Mouse (Mus musculus) limb, embryonic 12.5 days (tissue): ENCODE data around the gene Ccdc149. TPM values are rescaled to one million over a fixed set of nuclear protein-coding genes. Genes with fewer than 3 reads are reported as not detected.

Experiments
- ATAC-seq: fragments of 200-750 bp; cut with Nextera tagmentation; 2 replicates; pipeline ENCODE4 v1.8.0; 2017; ENCODE audit warnings: low read depth, moderate TSS enrichment; ENCODE audit not compliant: insufficient number of reproducible peaks, insufficient read depth, low FRiP score, low TSS enrichment
- H3K27ac ChIP-seq: fragments of 300-500 bp; sonication (generic); 2 replicates; pipeline ENCODE4 v1.5.1; 2016; ENCODE audit warnings: mild to moderate bottlenecking, moderate library complexity
- H3K27me3 ChIP-seq: fragments of 300-500 bp; sonication (generic); 2 replicates; pipeline ENCODE4 v1.6.1; 2016; ENCODE audit warnings: mild to moderate bottlenecking, moderate library complexity
- H3K36me3 ChIP-seq: fragments of 300-500 bp; sonication (generic); 2 replicates; pipeline ENCODE4 v1.6.1; 2016; ENCODE audit warnings: mild to moderate bottlenecking, moderate library complexity
- H3K4me1 ChIP-seq: fragments of 300-500 bp; sonication (generic); replicated peaks from 2 replicates; pipeline ENCODE4 v1.6.1; 2016
- H3K4me2 ChIP-seq: fragments of 300-500 bp; sonication (generic); 2 replicates; pipeline ENCODE4 v1.6.1; 2016; ENCODE audit warnings: mild to moderate bottlenecking, moderate library complexity
- H3K4me3 ChIP-seq: fragments of 300-500 bp; sonication (generic); replicated peaks from 2 replicates; pipeline ENCODE4 v1.5.1; 2016; ENCODE audit warnings: mild to moderate bottlenecking
- H3K9ac ChIP-seq: fragments of 300-500 bp; sonication (generic); replicated peaks from 2 replicates; pipeline ENCODE4 v1.6.1; 2016; ENCODE audit warnings: mild to moderate bottlenecking, moderate library complexity
- H3K9me3 ChIP-seq: fragments of 300-500 bp; sonication (generic); 2 replicates; pipeline ENCODE4 v1.6.1; 2016; ENCODE audit warnings: mild to moderate bottlenecking, moderate library complexity
- WGBS: fragments of 180-500 bp; shearing (Covaris S2); methylation state at CpG from one replicate; pipeline ENCODE4 v1.1.7; 2016; 5-methylcytosine and 5-hydroxymethylcytosine counted together
- polyA plus RNA-seq: library from polyadenylated mRNA; unstranded; fragments of >200 nt; fragmentation: Nextera tagmentation; extraction: Ambion mirVana; gene quantifications from 2 replicates; pipeline ENCODE4 v1.2.1, GENCODE M21; 2016

The Ccdc149 gene
- 1.1 and 1.2 TPM in 2 replicates for polyA plus RNA-seq

DNA sequence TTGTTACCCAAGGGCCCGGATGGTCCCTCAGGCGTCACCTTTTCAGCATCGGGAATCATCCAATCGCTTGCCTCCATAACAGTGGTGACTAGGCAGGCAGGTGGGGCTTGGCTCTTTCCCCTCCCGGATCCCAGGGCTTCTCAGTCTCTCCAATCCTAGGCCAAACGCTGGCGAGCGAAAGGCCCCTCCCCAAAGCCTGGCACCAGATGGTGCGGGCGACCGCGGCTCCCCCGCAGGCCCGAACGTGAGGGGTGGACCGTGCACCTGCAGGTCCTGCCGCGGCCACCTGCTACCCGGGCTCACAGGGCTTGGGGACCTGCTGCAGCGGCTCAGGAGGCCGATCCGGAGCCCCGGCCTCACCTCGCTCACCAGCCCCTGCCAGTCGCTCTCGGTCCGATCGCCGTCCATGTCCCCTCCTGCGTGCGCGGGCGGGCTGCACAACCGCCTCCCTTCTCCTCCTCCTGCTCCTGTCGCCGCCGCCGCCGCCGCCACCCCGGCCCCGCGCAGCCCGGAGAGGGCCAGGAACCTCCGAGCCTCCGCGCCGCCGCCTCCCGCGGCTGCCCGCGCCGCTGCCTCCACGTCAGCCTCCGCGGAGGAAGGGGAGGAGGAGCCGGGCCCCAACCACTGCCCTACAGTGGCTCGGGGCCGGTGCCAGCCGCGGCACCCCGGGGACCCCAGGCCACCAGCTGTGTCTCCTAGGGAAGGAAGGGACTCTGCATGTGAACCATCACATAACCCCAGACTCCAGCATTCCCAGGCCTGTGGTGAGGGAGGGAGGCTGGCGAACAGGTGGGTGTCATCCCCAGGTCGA is at the start of gene Ccdc149:
TSS of gene Ccdc149 (minus strand) at position 531 of the 811 bp plus-strand sequence.
- 2% methylated on average over 60 of the region's 65 CpGs for WGBS
- Histone ChIP-seq H3K4me2 (peak within 1 kb of the TSS; percentile 96), H3K9ac (peak within 1 kb of the TSS; percentile 70), H3K9me3 (no peaks in the 10 kb centered on the region), H3K4me3 (peak within 1 kb of the TSS; percentile 61), H3K27ac (no peak within 1 kb of the TSS), H3K27me3 (peaks cover 35% of the 10 kb centered on the region), H3K36me3 (no peaks in the 10 kb centered on the region), H3K4me1 (0 out of 2 replicates have a peak, but pooled peaks cover 4% of the 10 kb centered on the region)
- ATAC-seq = peak; percentile 86

GRCm38 (mm10) chr5:52519921-52520320 is 48.6 kb upstream of the Ccdc149 start:
- no peak overlapping the region for H3K4me2 ChIP-seq
- H3K27me3 ChIP-seq = peaks cover 23% of the 10 kb centered on the region
- no peak overlapping the region for H3K9ac ChIP-seq
- ATAC-seq = no peak
- 0 out of 2 replicates have a peak, but pooled peaks cover 5% of the 10 kb centered on the region for H3K4me1 ChIP-seq
- H3K9me3 ChIP-seq = no peaks in the 10 kb centered on the region
- no peaks in the 10 kb centered on the region for H3K36me3 ChIP-seq
- 80% methylated on average over 2 of the region's 2 CpGs for WGBS
- H3K4me3 ChIP-seq = no peak overlapping the region
- H3K27ac ChIP-seq = no peak overlapping the region

DNA sequence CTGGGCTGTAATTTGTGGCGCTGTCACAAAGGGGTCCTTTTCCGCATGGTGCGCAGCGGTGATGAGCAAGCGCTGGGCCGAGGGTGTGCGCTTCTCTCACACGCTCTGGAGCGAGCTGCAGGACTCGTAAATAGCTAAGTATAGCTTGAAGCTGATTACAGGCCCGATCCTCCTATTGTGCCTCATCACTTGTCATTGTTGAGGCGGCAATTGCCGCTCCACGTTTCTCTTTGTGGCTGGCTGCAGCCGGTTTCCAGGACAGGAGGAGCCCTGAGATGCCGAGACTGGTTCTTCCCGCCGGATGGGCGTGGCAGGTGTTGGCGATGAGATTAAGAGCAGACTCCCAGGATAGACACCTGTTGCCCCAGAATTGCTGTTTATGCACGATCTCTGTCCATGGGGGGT is 44.8 kb upstream of the Ccdc149 start:
- Histone ChIP-seq H3K27me3 (peaks cover 32% of the 10 kb centered on the region), H3K9ac (0 out of 2 replicates have a peak overlapping the region, but pooled peaks have one; percentile 37), H3K27ac (no peak overlapping the region), H3K36me3 (no peaks in the 10 kb centered on the region), H3K9me3 (no peaks in the 10 kb centered on the region), H3K4me3 (peak overlapping the region; percentile 21), H3K4me2 (peak overlapping the region; percentile 50), H3K4me1 (0 out of 2 replicates have a peak, but pooled peaks cover 5% of the 10 kb centered on the region)
- no peak for ATAC-seq
- WGBS = 20% methylated on average over 21 of the region's 21 CpGs

- WGBS = 29% methylated on average over 22 of the region's 22 CpGs
- Histone ChIP-seq H3K9ac (no peak overlapping the region), H3K27me3 (peaks cover 32% of the 10 kb centered on the region), H3K4me1 (0 out of 2 replicates have a peak, but pooled peaks cover 5% of the 10 kb centered on the region), H3K27ac (no peak overlapping the region), H3K36me3 (no peaks in the 10 kb centered on the region), H3K4me3 (peak overlapping the region; percentile 21), H3K9me3 (no peaks in the 10 kb centered on the region), H3K4me2 (peak overlapping the region; percentile 50)
- no peak for ATAC-seq
Measured at GRCm38 (mm10) chr5:52515246-52516021, 44.1 kb upstream of the Ccdc149 start.

- peaks cover 20% of the 10 kb centered on the region for H3K27me3 ChIP-seq
- 61% methylated on average over 3 of the region's 3 CpGs for WGBS
Measured at GRCm38 (mm10) chr5:52511089-52511488, 39.8 kb upstream of the Ccdc149 start.

DNA sequence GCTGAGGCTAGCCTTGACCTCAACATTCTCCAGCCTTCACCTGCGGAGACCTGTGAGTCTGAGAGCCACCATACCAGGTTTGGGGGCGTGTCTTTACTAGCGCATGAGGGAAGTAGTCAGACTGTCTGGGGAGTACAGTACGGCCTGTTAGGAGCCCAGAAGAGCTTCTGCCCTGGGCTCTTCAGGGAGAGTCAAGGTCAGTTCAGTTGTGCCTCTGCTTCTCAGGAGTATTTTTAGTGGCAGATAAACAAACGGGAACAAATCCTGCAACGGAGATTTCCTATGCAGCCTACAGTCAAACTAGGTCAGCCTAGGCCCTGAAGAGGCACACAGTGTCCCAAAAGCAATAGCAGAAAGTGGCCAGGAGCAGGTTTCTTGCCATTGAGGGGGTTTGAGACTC is 38.1 kb upstream of the Ccdc149 start:
- Histone ChIP-seq H3K27me3 (0 out of 2 replicates have a peak, but pooled peaks cover 10% of the 10 kb centered on the region), H3K27ac (no peak overlapping the region), H3K9ac (no peak overlapping the region), H3K9me3 (no peaks in the 10 kb centered on the region), H3K4me1 (peaks cover 3% of the 10 kb centered on the region; the same call in 1 of the 2 replicates), H3K4me2 (no peak overlapping the region), H3K36me3 (no peaks in the 10 kb centered on the region), H3K4me3 (no peak overlapping the region)
- ATAC-seq = no peak
- 90% methylated on average over 6 of the region's 6 CpGs for WGBS

More at GRCm38 (mm10) chr5:52511089-52511488, 39.8 kb upstream of the Ccdc149 start:
- Histone ChIP-seq H3K4me1 (0 out of 2 replicates have a peak, but pooled peaks cover 3% of the 10 kb centered on the region), H3K4me2 (no peak overlapping the region), H3K36me3 (no peaks in the 10 kb centered on the region), H3K4me3 (no peak overlapping the region), H3K9ac (no peak overlapping the region), H3K9me3 (no peaks in the 10 kb centered on the region), H3K27ac (no peak overlapping the region)
- ATAC-seq = no peak

- no peaks in the 10 kb centered on the region for H3K9me3 ChIP-seq
- WGBS = 87% methylated on average over 13 of the region's 13 CpGs
- ATAC-seq = no peak
- peaks cover 3% of the 10 kb centered on the region; the same call in 1 of the 2 replicates for H3K4me1 ChIP-seq
- H3K4me2 ChIP-seq = no peak overlapping the region
- no peaks in the 10 kb centered on the region for H3K36me3 ChIP-seq
- no peak overlapping the region for H3K9ac ChIP-seq
- no peak overlapping the region for H3K4me3 ChIP-seq
- no peak overlapping the region for H3K27ac ChIP-seq
- 0 out of 2 replicates have a peak, but pooled peaks cover 3% of the 10 kb centered on the region for H3K27me3 ChIP-seq
Measured at GRCm38 (mm10) chr5:52504666-52505065, 33.3 kb upstream of the Ccdc149 start.

- WGBS = 83% methylated on average over 11 of the region's 11 CpGs
- Histone ChIP-seq H3K36me3 (no peaks in the 10 kb centered on the region), H3K27me3 (0 out of 2 replicates have a peak, but pooled peaks cover 3% of the 10 kb centered on the region), H3K9me3 (no peaks in the 10 kb centered on the region), H3K4me1 (peaks cover 3% of the 10 kb centered on the region; the same call in 1 of the 2 replicates), H3K4me2 (no peak overlapping the region), H3K9ac (no peak overlapping the region), H3K4me3 (no peak overlapping the region), H3K27ac (no peak overlapping the region)
- no peak for ATAC-seq
Measured at GRCm38 (mm10) chr5:52504148-52504547, 32.8 kb upstream of the Ccdc149 start.

DNA sequence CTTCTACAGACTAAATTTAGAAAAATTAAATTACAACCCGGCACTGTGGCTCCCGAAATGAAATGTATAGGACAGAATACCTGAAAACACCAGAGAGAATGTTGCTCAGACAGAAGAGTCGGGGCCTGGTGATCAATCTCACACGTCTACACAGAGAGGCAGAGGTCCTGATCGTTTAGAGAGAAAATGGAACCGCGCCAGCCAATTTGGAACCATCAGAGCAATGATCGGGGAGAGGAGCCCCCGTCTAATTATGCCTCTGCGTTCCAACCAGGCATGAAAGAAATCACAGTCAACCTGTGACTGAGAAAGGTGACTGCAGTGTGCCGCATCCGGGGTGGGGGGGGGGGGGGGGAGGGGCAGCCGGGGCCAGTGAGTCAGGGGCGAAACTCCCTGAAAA is 24.4 kb upstream of the Ccdc149 start:
- Histone ChIP-seq H3K27me3 (no peaks in the 10 kb centered on the region), H3K9me3 (no peaks in the 10 kb centered on the region), H3K27ac (no peak overlapping the region), H3K4me3 (no peak overlapping the region), H3K4me2 (no peak overlapping the region), H3K36me3 (no peaks in the 10 kb centered on the region), H3K9ac (no peak overlapping the region), H3K4me1 (0 out of 2 replicates have a peak, but pooled peaks cover 8% of the 10 kb centered on the region)
- 56% methylated on average over 13 of the region's 14 CpGs for WGBS
- no peak for ATAC-seq

DNA sequence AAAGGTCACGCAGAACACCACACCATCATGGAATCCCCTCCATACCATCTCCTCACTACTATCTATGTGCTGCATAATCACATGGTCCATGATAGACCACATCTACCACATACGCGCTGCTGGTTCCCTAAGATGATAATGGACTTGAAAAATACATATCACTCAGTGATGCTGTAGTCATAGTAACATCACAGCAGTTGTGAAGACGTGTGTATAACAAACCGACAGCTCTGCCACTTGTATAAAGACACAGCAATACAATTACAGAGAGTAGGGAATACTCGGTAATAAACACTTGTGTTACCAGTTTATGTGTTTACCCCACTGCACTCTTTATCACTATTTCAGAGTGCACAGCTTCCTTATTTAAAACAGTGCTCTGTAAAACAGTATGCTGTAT is 20.2 kb upstream of the Ccdc149 start:
- Histone ChIP-seq H3K4me1 (0 out of 2 replicates have a peak, but pooled peaks cover 8% of the 10 kb centered on the region), H3K27me3 (no peaks in the 10 kb centered on the region), H3K4me3 (no peak overlapping the region), H3K27ac (no peak overlapping the region), H3K9me3 (no peaks in the 10 kb centered on the region), H3K9ac (no peak overlapping the region), H3K36me3 (no peaks in the 10 kb centered on the region), H3K4me2 (no peak overlapping the region)
- ATAC-seq = no peak
- WGBS = 85% methylated on average over 6 of the region's 6 CpGs
